Mouse (Mus musculus): Measurements from ENCODE around the gene Slc35g1. TPM values are rescaled to one million over a fixed set of nuclear protein-coding genes. Genes with fewer than 3 reads are reported as not detected.
"Not testable (repeated sequence)": the region's sequence is repeated elsewhere in the genome, so short reads cannot be mapped to it uniquely, and the experiment has no call there.

Gene Slc35g1
- polyA plus RNA-seq, 1 experiment: 1.8 TPM

GRCm38 (mm10) chr19:38363879-38364659, 31.7 kb upstream of the Slc35g1 start:
- no peak overlapping the region for H3K27ac ChIP-seq (ENCODE audit: control insufficient read depth, insufficient read depth, low read depth, low read length)
- H3K27me3 ChIP-seq (ENCODE audit: control insufficient read depth, insufficient read depth, low read length): no peaks in the 10 kb centered on the region
- H3K36me3 ChIP-seq (ENCODE audit: control insufficient read depth, insufficient read depth, low read length): no peaks in the 10 kb centered on the region
- TF ChIP-seq POLR2A (IDR thresholded peaks at IDR 0.05; ENCODE audit: control insufficient read depth, low read depth, low read length): no peak
- no peak for TF ChIP-seq CTCF (IDR thresholded peaks at IDR 0.05; ENCODE audit: control insufficient read depth, insufficient read depth, insufficient replicate concordance, low read depth, low read length)
- no peak overlapping the region for H3K4me3 ChIP-seq (ENCODE audit: control insufficient read depth, low read depth, low read length)
- H3K4me1 ChIP-seq (ENCODE audit: control insufficient read depth, insufficient read depth, low read length): no peaks in the 10 kb centered on the region

GRCm38 (mm10) chr19:38364939-38365614, 30.7 kb upstream of the Slc35g1 start:
- Histone ChIP-seq H3K27me3 (ENCODE audit: control insufficient read depth, insufficient read depth, low read length) (no peaks in the 10 kb centered on the region), H3K4me1 (ENCODE audit: control insufficient read depth, insufficient read depth, low read length) (no peaks in the 10 kb centered on the region), H3K27ac (ENCODE audit: control insufficient read depth, insufficient read depth, low read depth, low read length) (no peak overlapping the region), H3K4me3 (ENCODE audit: control insufficient read depth, low read depth, low read length) (no peak overlapping the region), H3K36me3 (ENCODE audit: control insufficient read depth, insufficient read depth, low read length) (no peaks in the 10 kb centered on the region)
- no peak for TF ChIP-seq POLR2A (IDR thresholded peaks at IDR 0.05; ENCODE audit: control insufficient read depth, low read depth, low read length)
- no peak for TF ChIP-seq CTCF (IDR thresholded peaks at IDR 0.05; ENCODE audit: control insufficient read depth, insufficient read depth, insufficient replicate concordance, low read depth, low read length)

GRCm38 (mm10) chr19:38372460-38373102, 23.2 kb upstream of the Slc35g1 start:
- TF ChIP-seq CTCF (IDR thresholded peaks at IDR 0.05; ENCODE audit: control insufficient read depth, insufficient read depth, insufficient replicate concordance, low read depth, low read length): no peak
- no peak for TF ChIP-seq POLR2A (IDR thresholded peaks at IDR 0.05; ENCODE audit: control insufficient read depth, low read depth, low read length)
- Histone ChIP-seq H3K27ac (ENCODE audit: control insufficient read depth, insufficient read depth, low read depth, low read length) (no peak overlapping the region), H3K4me1 (ENCODE audit: control insufficient read depth, insufficient read depth, low read length) (no peaks in the 10 kb centered on the region), H3K27me3 (ENCODE audit: control insufficient read depth, insufficient read depth, low read length) (no peaks in the 10 kb centered on the region), H3K4me3 (ENCODE audit: control insufficient read depth, low read depth, low read length) (no peak overlapping the region), H3K36me3 (ENCODE audit: control insufficient read depth, insufficient read depth, low read length) (no peaks in the 10 kb centered on the region)

GRCm38 (mm10) chr19:38373371-38373770, 22.4 kb upstream of the Slc35g1 start:
- Histone ChIP-seq H3K27ac (ENCODE audit: control insufficient read depth, insufficient read depth, low read depth, low read length) (no peak overlapping the region), H3K4me3 (ENCODE audit: control insufficient read depth, low read depth, low read length) (no peak overlapping the region), H3K27me3 (ENCODE audit: control insufficient read depth, insufficient read depth, low read length) (no peaks in the 10 kb centered on the region), H3K36me3 (ENCODE audit: control insufficient read depth, insufficient read depth, low read length) (no peaks in the 10 kb centered on the region), H3K4me1 (ENCODE audit: control insufficient read depth, insufficient read depth, low read length) (no peaks in the 10 kb centered on the region)
- TF ChIP-seq CTCF (IDR thresholded peaks at IDR 0.05; ENCODE audit: control insufficient read depth, insufficient read depth, insufficient replicate concordance, low read depth, low read length): no peak
- TF ChIP-seq POLR2A (IDR thresholded peaks at IDR 0.05; ENCODE audit: control insufficient read depth, low read depth, low read length): no peak

GRCm38 (mm10) chr19:38383769-38384168, 12.0 kb upstream of the Slc35g1 start:
- H3K4me1 ChIP-seq (ENCODE audit: control insufficient read depth, insufficient read depth, low read length): peaks cover 9% of the 10 kb centered on the region
- peak; percentile 67; the same call in 1 of the 2 replicates for TF ChIP-seq POLR2A (IDR thresholded peaks at IDR 0.05; ENCODE audit: control insufficient read depth, low read depth, low read length)
- no peak for TF ChIP-seq CTCF (IDR thresholded peaks at IDR 0.05; ENCODE audit: control insufficient read depth, insufficient read depth, insufficient replicate concordance, low read depth, low read length)
- H3K27me3 ChIP-seq (ENCODE audit: control insufficient read depth, insufficient read depth, low read length): no peaks in the 10 kb centered on the region
- no peak overlapping the region for H3K27ac ChIP-seq (ENCODE audit: control insufficient read depth, insufficient read depth, low read depth, low read length)
- peak overlapping the region; percentile 82 for H3K4me3 ChIP-seq (ENCODE audit: control insufficient read depth, low read depth, low read length)
- H3K36me3 ChIP-seq (ENCODE audit: control insufficient read depth, insufficient read depth, low read length): no peaks in the 10 kb centered on the region

GRCm38 (mm10) chr19:38387021-38387420, 8.8 kb upstream of the Slc35g1 start:
- H3K27me3 ChIP-seq (ENCODE audit: control insufficient read depth, insufficient read depth, low read length); H3K4me1 ChIP-seq (ENCODE audit: control insufficient read depth, insufficient read depth, low read length); H3K27ac ChIP-seq (ENCODE audit: control insufficient read depth, insufficient read depth, low read depth, low read length); H3K36me3 ChIP-seq (ENCODE audit: control insufficient read depth, insufficient read depth, low read length); H3K4me3 ChIP-seq (ENCODE audit: control insufficient read depth, low read depth, low read length): not testable (repeated sequence)

GRCm38 (mm10) chr19:38387835-38388234, 7.9 kb upstream of the Slc35g1 start:
- Histone ChIP-seq H3K27ac (ENCODE audit: control insufficient read depth, insufficient read depth, low read depth, low read length) (no peak overlapping the region), H3K4me1 (ENCODE audit: control insufficient read depth, insufficient read depth, low read length) (peaks cover 9% of the 10 kb centered on the region)
- TF ChIP-seq POLR2A (IDR thresholded peaks at IDR 0.05; ENCODE audit: control insufficient read depth, low read depth, low read length): no peak
- TF ChIP-seq CTCF (IDR thresholded peaks at IDR 0.05; ENCODE audit: control insufficient read depth, insufficient read depth, insufficient replicate concordance, low read depth, low read length): no peak

More at GRCm38 (mm10) chr19:38387835-38388234, 7.9 kb upstream of the Slc35g1 start:
- no peaks in the 10 kb centered on the region for H3K27me3 ChIP-seq (ENCODE audit: control insufficient read depth, insufficient read depth, low read length)
- H3K4me3 ChIP-seq (ENCODE audit: control insufficient read depth, low read depth, low read length): no peak overlapping the region
- no peaks in the 10 kb centered on the region for H3K36me3 ChIP-seq (ENCODE audit: control insufficient read depth, insufficient read depth, low read length)

Measured in testis, adult 2 months (tissue).